Mouse (Mus musculus): ENCODE results near the gene Map3k13. TPM values are rescaled to one million over a fixed set of nuclear protein-coding genes. Genes with fewer than 3 reads are reported as not detected.

Gene Map3k13
- polyA plus RNA-seq, 1 experiment, result 0.49 TPM

DNA sequence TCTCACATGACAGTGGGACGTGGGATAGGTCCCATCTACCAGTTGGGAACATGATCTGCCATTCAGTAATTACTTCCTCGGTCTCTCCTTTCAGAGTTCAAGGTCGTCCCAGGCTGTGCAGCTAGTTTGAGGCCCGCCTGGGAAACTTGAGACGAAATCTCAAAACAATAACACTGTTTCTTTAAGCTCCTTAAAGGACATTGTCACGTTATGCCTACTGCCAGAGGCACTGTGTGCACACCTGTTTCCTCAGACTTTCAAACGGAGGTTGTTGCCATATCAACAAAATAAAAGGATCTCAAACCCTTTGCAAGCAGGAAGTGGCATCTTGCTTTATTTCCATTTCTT is 41.4 kb downstream of the Map3k13 start:
- H3K36me3 ChIP-seq (ENCODE audit: control insufficient read depth, insufficient read depth, low read length), result no peaks in the 10 kb centered on the region
- H3K27ac ChIP-seq (ENCODE audit: control insufficient read depth, insufficient read depth, low read depth, low read length), result no peak overlapping the region
- H3K27me3 ChIP-seq (ENCODE audit: control insufficient read depth, insufficient read depth, low read length), result no peaks in the 10 kb centered on the region
- H3K4me1 ChIP-seq (ENCODE audit: control insufficient read depth, insufficient read depth, low read length), result no peaks in the 10 kb centered on the region
- no peak overlapping the region for H3K4me3 ChIP-seq (ENCODE audit: control insufficient read depth, low read depth, low read length)
- TF ChIP-seq CTCF (IDR thresholded peaks at IDR 0.05; ENCODE audit: control insufficient read depth, insufficient read depth, insufficient replicate concordance, low read depth, low read length) (no peak), POLR2A (IDR thresholded peaks at IDR 0.05; ENCODE audit: control insufficient read depth, low read depth, low read length) (no peak)

DNA sequence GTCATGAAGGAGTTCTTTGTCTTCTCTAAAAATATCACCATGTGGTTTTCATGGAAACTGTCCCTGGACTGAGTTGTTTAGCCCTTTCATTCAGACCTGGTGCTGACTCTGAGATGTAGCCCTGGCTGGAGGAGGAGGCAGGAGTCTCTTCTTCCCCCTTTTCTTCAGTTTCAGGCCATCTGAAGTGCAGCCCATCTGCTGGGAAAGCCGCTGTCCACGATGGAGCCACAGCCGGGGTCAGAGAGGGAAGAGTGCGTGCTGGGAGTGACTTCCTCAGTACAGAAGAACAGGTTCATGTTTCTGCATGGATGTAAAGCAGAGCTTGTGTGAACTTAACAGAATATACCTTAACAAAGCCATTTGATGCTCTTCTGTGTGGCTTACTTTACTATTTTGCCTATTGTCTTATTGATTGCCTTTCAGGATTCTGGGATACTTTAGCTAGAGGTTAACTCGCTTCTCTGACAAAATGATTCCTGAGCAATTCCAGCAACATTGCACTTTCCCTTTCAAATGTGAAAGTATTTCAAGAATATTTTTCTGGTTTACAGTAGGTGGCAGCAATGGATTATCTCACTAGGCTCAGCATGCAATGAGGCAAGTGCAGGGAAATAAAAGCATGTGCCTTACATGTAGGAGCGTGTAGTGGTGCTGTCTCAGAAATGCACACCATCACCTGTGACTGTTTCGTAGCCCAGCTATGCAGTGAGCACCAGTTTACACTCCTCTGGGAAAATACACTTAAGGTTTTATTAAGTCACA is 42.3 kb downstream of the Map3k13 start:
- no peaks in the 10 kb centered on the region for H3K27me3 ChIP-seq (ENCODE audit: control insufficient read depth, insufficient read depth, low read length)
- H3K4me3 ChIP-seq (ENCODE audit: control insufficient read depth, low read depth, low read length), result no peak overlapping the region
- H3K36me3 ChIP-seq (ENCODE audit: control insufficient read depth, insufficient read depth, low read length), result no peaks in the 10 kb centered on the region
- no peaks in the 10 kb centered on the region for H3K4me1 ChIP-seq (ENCODE audit: control insufficient read depth, insufficient read depth, low read length)
- H3K27ac ChIP-seq (ENCODE audit: control insufficient read depth, insufficient read depth, low read depth, low read length), result no peak overlapping the region
- TF ChIP-seq CTCF (IDR thresholded peaks at IDR 0.05; ENCODE audit: control insufficient read depth, insufficient read depth, insufficient replicate concordance, low read depth, low read length), result no peak
- TF ChIP-seq POLR2A (IDR thresholded peaks at IDR 0.05; ENCODE audit: control insufficient read depth, low read depth, low read length), result no peak

DNA sequence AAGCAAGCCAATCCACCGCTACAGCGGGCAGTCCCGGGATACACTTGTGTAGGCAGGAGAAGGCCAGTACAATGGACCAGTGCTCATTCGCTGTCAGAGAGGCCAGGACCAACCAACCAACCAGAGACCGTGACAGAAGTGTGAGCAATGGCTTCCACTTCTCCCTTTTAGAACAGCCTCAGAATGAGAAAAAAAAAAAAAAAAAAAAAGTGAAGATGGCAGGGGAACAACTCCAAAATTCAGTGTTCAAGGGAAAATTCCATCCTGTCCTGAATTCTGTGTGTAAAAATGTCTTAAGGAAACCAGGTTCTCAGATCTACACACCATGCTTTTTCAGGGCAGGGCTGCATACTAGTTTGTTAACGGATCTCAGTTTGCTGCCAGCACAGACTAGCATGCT is 43.5 kb downstream of the Map3k13 start:
- TF ChIP-seq POLR2A (IDR thresholded peaks at IDR 0.05; ENCODE audit: control insufficient read depth, low read depth, low read length) (no peak), CTCF (IDR thresholded peaks at IDR 0.05; ENCODE audit: control insufficient read depth, insufficient read depth, insufficient replicate concordance, low read depth, low read length) (no peak)
- Histone ChIP-seq H3K4me3 (ENCODE audit: control insufficient read depth, low read depth, low read length) (no peak overlapping the region), H3K36me3 (ENCODE audit: control insufficient read depth, insufficient read depth, low read length) (no peaks in the 10 kb centered on the region), H3K27ac (ENCODE audit: control insufficient read depth, insufficient read depth, low read depth, low read length) (no peak overlapping the region), H3K27me3 (ENCODE audit: control insufficient read depth, insufficient read depth, low read length) (no peaks in the 10 kb centered on the region), H3K4me1 (ENCODE audit: control insufficient read depth, insufficient read depth, low read length) (no peaks in the 10 kb centered on the region)

DNA sequence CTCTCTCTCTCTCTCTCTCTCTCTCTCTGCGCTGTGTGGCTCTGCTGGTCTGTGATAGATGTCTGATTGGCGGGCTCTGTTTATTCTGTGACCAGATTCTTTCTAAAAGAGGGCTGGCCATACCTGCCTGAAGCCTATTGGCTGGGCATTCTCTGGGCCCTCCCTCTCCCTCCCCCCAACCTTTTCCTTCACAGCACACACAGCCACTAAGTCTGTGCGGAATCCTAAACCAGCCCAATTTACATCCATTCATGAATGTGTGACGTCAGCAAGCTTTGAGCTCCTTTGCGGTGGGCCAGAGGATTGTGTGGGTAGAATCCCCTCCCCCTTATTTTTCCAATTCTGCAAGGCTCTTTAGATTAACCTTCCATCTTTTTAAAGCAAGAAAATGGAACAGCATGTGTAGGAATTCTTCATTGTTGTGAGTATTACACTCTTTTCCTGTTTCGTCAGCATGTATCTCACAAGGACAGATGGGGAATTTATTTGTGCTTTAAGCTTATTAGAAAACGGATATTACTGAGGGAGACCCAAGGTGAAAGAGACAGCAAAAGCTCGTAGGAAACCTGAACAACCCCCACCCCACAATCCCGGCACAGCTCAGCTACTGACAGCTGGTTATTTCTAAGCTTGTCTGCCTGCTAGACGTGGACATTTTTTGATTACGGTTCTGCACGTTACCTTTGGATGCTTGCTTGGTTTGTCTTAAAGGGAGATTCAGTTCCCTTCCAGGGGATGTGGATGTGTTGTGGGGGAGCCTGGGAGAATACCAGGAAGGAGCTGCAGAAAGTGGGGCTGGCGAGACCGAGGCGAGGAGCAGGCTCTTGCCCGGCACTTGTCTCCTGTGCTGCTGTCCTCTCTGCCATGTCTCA is 51.9 kb downstream of the Map3k13 start:
- Histone ChIP-seq H3K36me3 (ENCODE audit: control insufficient read depth, insufficient read depth, low read length) (no peaks in the 10 kb centered on the region), H3K4me3 (ENCODE audit: control insufficient read depth, low read depth, low read length) (no peak overlapping the region), H3K4me1 (ENCODE audit: control insufficient read depth, insufficient read depth, low read length) (no peaks in the 10 kb centered on the region), H3K27me3 (ENCODE audit: control insufficient read depth, insufficient read depth, low read length) (no peaks in the 10 kb centered on the region), H3K27ac (ENCODE audit: control insufficient read depth, insufficient read depth, low read depth, low read length) (no peak overlapping the region)
- TF ChIP-seq POLR2A (IDR thresholded peaks at IDR 0.05; ENCODE audit: control insufficient read depth, low read depth, low read length) (no peak), CTCF (IDR thresholded peaks at IDR 0.05; ENCODE audit: control insufficient read depth, insufficient read depth, insufficient replicate concordance, low read depth, low read length) (no peak)

DNA sequence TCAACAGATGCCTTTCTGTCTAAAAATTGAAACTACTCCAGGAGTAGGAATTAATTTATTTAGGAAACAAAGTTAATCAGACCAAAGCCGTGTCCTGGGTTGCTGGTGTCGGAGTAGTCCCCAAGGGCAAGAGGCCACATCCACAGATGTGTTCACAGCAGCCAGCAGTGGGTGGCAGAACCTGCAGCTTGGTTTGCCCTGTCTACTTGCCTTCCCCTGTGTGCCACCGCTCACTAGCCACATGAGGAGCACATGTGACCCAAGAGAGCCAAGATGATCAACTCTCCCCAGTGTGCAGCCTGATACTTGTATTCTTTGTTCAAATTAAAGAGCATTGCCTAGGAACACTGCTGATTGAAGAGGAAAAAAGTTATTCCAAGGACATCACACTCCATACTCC is 54.3 kb downstream of the Map3k13 start:
- Histone ChIP-seq H3K4me1 (ENCODE audit: control insufficient read depth, insufficient read depth, low read length) (no peaks in the 10 kb centered on the region), H3K4me3 (ENCODE audit: control insufficient read depth, low read depth, low read length) (no peak overlapping the region), H3K27ac (ENCODE audit: control insufficient read depth, insufficient read depth, low read depth, low read length) (no peak overlapping the region), H3K36me3 (ENCODE audit: control insufficient read depth, insufficient read depth, low read length) (no peaks in the 10 kb centered on the region), H3K27me3 (ENCODE audit: control insufficient read depth, insufficient read depth, low read length) (no peaks in the 10 kb centered on the region)
- TF ChIP-seq CTCF (IDR thresholded peaks at IDR 0.05; ENCODE audit: control insufficient read depth, insufficient read depth, insufficient replicate concordance, low read depth, low read length) (no peak), POLR2A (IDR thresholded peaks at IDR 0.05; ENCODE audit: control insufficient read depth, low read depth, low read length) (no peak)

DNA sequence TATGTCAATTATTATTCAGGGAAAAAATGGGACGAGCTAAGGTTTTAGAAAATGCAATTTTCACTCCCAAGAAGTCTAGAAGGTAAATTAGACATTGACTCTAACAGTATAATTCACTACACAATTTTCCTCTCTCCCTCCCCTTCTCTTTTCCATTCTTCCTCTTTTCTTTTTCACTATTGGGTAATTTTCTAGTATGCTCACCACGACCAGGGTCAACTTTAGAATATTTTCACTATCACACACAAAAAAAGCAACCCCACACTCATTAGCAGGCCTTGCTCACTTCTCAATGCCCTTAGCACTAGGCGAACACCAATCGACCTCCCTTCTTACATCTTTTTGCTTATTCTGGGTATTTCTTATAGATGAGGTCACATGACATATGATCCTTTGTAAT is 54.7 kb downstream of the Map3k13 start:
- no peaks in the 10 kb centered on the region for H3K4me1 ChIP-seq (ENCODE audit: control insufficient read depth, insufficient read depth, low read length)
- no peaks in the 10 kb centered on the region for H3K27me3 ChIP-seq (ENCODE audit: control insufficient read depth, insufficient read depth, low read length)
- H3K36me3 ChIP-seq (ENCODE audit: control insufficient read depth, insufficient read depth, low read length), result no peaks in the 10 kb centered on the region
- H3K27ac ChIP-seq (ENCODE audit: control insufficient read depth, insufficient read depth, low read depth, low read length), result no peak overlapping the region
- no peak overlapping the region for H3K4me3 ChIP-seq (ENCODE audit: control insufficient read depth, low read depth, low read length)
- TF ChIP-seq POLR2A (IDR thresholded peaks at IDR 0.05; ENCODE audit: control insufficient read depth, low read depth, low read length) (no peak), CTCF (IDR thresholded peaks at IDR 0.05; ENCODE audit: control insufficient read depth, insufficient read depth, insufficient replicate concordance, low read depth, low read length) (no peak)

DNA sequence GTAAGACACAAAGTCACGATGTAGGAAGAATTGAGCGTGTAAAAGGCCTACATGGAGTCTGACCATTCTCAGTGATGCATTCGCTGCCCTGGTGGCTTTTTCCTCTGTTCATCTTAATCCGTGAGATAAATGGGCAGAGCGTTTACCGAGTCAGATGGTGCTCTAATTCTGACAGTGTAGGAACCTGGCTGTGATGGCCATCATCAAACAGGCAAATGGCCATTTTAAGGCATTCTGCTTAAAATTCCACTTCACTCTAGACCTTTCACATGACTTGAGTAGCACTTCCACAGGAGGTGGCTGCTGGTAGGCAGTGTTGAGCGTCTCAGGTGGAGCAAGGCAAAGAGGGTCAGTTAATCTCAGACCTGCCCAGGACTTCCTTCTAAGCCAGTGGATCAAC is 58.2 kb downstream of the Map3k13 start:
- H3K36me3 ChIP-seq (ENCODE audit: control insufficient read depth, insufficient read depth, low read length), result no peaks in the 10 kb centered on the region
- H3K27ac ChIP-seq (ENCODE audit: control insufficient read depth, insufficient read depth, low read depth, low read length), result no peak overlapping the region
- H3K27me3 ChIP-seq (ENCODE audit: control insufficient read depth, insufficient read depth, low read length), result no peaks in the 10 kb centered on the region
- no peaks in the 10 kb centered on the region for H3K4me1 ChIP-seq (ENCODE audit: control insufficient read depth, insufficient read depth, low read length)
- H3K4me3 ChIP-seq (ENCODE audit: control insufficient read depth, low read depth, low read length), result no peak overlapping the region
- TF ChIP-seq CTCF (IDR thresholded peaks at IDR 0.05; ENCODE audit: control insufficient read depth, insufficient read depth, insufficient replicate concordance, low read depth, low read length), result no peak
- no peak for TF ChIP-seq POLR2A (IDR thresholded peaks at IDR 0.05; ENCODE audit: control insufficient read depth, low read depth, low read length)
